Mouse (Mus musculus): ENCODE data around the gene Ovol2.

Gene Ovol2

DNA sequence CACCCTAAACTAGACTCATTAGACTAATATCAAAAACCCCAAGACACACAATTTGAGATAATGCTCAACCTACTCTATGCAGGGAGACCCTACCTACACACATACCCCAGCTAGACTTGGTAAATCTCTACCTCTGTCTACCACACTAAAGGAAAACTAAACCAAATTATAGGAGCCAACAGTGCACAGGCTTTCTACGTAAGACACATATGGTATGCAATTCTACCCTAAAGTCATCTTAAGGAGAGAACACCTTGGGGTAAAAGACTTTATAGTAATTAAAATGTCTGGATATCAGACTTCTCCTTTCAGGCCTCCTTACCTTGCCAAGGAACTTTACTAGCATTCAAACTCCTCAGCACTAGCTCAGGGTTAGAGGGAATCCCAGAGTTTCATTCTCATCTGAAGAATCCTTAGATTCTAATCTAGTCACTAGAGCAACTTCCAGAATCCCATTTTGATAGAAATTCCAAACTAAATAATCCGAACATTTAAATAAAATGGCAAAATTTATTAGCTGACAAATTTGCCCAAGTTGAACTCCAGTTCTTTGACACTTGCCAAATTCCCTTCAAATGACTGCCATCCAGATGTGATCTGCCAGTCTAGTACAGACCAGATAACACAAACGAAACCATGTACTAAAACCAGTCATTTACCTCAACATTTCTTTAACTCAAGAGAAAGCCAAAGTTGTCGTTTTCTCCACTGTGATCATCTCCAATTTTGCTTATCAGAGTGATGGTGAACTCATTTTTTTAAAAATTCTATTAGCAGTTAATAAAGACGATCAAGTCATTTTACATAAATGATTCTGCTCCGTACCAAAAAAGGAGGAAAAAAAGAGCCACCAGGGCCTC is 63.3 kb downstream of the Ovol2 start:
- DNase-seq (ENCODE audit: low spot score in 2 of 2): no peak

DNA sequence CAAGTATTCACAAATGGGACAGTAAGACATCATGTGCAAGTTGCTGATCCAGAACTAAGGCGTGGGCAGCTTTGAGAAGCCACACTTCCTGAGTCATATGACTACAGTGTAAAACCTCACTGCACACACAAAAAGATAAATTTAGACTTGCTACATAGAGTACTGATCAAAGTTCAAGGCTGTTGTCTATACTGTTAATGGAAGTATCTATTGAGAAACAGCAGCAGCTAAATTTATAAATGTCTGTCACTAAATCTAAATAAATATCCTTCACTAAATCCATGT is 64.3 kb downstream of the Ovol2 start:
- DNase-seq (ENCODE audit: low spot score in 2 of 2): no peak

DNA sequence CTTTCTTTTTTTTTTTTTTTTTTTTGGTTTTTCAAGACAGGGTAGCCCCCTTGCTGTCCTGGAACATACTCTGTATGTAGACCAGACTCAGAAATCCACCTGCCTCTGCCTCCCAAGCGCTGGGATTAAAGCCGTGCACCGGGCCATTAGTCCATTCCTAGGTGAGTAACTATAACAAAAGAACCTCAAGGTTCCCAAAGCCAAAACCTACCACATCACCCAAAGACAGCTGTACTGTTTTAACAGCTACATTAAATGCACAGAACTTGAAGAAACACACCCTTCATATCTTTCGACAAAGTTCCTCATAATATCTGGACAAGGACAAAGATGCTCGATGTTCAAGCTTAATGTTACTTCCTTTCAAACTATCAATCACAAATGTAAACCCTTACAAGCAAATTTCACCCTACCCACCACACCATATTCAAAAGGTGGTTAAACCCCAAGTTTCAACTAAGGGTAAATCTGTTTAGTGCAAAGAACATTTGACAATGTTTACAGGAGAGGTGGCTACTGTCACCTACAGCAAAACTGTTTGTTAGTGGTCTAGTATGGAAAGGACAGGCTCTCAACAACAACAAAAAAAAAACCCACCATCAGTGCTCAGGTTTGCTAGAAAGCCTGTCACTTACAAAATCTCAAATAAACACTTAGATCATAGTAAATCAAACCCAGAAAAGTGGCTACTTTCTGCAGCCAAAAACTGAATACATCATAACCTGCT is 64.8 kb downstream of the Ovol2 start:
- DNase-seq (ENCODE audit: low spot score in 2 of 2): no peak

DNA sequence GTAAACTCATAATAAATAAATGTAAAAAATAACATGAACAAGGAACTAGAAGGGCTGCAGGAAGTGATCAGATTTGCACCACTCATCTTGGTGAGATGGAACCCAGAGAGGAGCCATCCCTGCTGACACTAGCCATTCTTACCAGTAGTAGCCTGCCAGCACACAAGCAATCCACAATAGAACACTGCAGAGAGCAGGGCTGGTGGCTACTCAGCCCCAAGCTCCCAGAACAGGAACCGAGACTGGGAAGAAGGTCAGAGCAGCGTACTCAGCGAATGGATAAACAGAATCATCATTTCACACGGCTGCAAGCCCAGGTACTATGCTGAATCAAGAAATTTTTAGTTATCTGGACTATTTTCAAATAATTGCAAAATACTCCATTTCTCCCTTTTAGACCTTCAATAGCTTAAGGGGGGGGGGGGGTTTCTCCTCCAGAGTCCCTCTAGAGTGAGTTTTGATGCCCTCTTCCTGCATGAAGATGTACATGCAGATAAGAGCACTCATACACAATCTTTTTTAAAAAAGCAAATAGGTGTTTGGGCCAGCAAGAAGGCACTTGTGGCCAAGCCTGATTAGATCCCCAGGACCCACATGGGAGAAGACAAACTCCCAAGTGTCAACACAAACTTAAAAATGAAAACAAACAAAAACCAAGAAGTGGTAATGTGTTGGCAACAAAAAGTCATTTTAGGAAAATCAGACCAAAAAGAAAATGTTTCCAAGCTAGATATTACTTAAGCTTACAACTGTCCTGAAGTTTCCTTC is 65.8 kb downstream of the Ovol2 start:
- no peak for DNase-seq (ENCODE audit: low spot score in 2 of 2)

DNA sequence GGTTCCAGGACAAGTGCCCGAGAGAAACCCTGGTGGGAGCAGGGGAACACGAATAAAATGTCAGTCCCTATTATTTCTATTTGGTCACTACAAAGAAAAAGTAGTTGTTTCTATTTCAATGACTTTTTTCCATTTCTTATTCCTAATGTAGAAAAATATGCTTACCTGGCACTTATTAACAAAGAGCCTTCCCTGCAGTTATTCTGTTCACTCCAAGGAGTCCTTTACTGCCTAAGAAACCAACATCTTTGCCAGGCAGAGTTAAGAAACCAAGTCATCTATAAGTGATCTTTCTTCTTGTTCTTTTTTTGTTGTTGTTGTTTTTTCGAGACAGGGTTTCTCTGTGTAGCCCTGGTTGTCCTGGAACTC is 66.8 kb downstream of the Ovol2 start:
- DNase-seq (ENCODE audit: low spot score in 2 of 2): no peak

DNA sequence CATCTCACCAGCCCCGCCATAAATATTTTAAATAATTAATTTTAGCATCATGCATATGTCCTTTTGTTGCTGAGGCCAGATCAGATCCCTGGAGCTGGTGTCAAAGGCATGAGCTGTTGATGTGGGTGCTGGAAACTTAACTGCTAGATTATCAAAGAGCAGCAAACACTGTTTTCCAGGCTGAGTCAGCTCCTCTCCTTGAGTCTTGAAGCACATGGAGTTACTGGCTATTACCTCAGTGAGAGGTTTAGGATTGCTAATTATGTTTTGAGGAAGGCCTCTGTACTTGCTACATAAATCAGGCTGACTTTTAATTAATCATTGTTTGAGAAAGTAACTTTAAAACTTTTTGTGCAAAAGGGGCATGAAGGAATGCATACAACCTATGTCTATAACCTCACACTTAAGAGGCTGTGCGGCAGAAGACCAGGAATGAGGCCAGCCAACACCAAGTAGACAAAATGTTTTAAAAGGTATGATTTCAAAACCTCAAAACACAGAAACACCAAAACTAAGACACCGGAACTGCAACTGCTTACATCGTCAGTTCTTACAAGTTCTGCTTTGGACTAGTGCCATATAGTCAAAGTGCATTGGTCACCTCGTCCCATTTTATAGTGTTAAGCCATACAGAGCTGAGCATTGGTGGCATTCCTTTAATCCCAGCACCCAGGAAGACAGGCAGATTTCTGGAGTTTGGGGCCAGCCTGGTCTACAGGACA is 67.4 kb downstream of the Ovol2 start:
- DNase-seq (ENCODE audit: low spot score in 2 of 2): no peak

DNA sequence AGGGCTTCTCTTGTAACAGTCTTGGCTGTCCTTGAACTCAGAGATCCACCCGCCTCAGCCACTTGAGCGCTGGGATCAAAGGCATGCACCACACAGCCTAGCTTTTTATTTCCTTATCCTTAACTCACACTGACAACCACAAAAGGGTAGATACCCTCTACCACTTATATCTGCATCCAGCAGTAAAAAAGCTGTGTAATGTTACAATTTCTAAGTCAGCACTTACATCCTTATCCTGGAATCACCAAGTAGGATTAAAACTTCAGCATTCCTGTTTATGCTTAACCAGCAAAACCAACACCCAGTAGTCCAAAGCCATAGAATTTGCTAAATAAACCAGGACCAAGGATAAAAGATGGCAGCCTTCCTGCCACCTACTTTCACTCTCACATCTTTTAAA is 69.1 kb downstream of the Ovol2 start:
- no peak for DNase-seq (ENCODE audit: low spot score in 2 of 2)

Data from frontal cortex, postnatal 10 days (tissue).